Mouse (Mus musculus) liver, embryonic 11.5 days (tissue): ENCODE data around the gene Pnpla1. TPM values are rescaled to one million over a fixed set of nuclear protein-coding genes. Genes with fewer than 3 reads are reported as not detected.
"Not testable (repeated sequence)": the region's sequence is repeated elsewhere in the genome, so short reads cannot be mapped to it uniquely, and the experiment has no call there.

Source experiments
- ATAC-seq: fragments of 200-750 bp; cut with Nextera tagmentation; replicated peaks from 2 replicates; pipeline ENCODE4 v1.8.0; 2017; ENCODE audit warnings: moderate number of reproducible peaks, mild to moderate bottlenecking, moderate TSS enrichment, moderate library complexity; ENCODE audit not compliant: low FRiP score
- DNase-seq: peaks from one replicate; pipeline ENCODE4 v3.0.0-alpha.2; 2017; ENCODE audit warnings: low spot score
- H3K27ac ChIP-seq: fragments of 300-500 bp; sonication (generic); 2 replicates; pipeline ENCODE4 v1.5.1; 2014; ENCODE audit warnings: mild to moderate bottlenecking, low read depth, low read length, control low read depth
- H3K27me3 ChIP-seq: fragments of 300-500 bp; sonication (generic); replicated peaks from 2 replicates; pipeline ENCODE4 v1.6.1; 2014; ENCODE audit warnings: low read length, mixed read lengths; ENCODE audit not compliant: control insufficient read depth, insufficient read depth
- H3K36me3 ChIP-seq: fragments of 300-500 bp; sonication (generic); 2 replicates; pipeline ENCODE4 v1.6.1; 2014; ENCODE audit warnings: mild to moderate bottlenecking, low read length, moderate library complexity, mixed read lengths; ENCODE audit not compliant: control insufficient read depth, insufficient read depth
- H3K4me1 ChIP-seq: fragments of 300-500 bp; sonication (generic); replicated peaks from 2 replicates; pipeline ENCODE4 v1.6.1; 2014; ENCODE audit warnings: low read length, mixed read lengths; ENCODE audit not compliant: control insufficient read depth, insufficient read depth
- H3K4me2 ChIP-seq: fragments of 300-500 bp; sonication (generic); 2 replicates; pipeline ENCODE4 v1.6.1; 2014; ENCODE audit warnings: mild to moderate bottlenecking, control low read depth, moderate library complexity
- H3K4me3 ChIP-seq: fragments of 300-500 bp; sonication (generic); 2 replicates; pipeline ENCODE4 v1.5.1; 2014; ENCODE audit warnings: low read depth, low read length, control low read depth
- H3K9ac ChIP-seq: fragments of 300-500 bp; sonication (generic); 2 replicates; pipeline ENCODE4 v1.6.1; 2014; ENCODE audit warnings: low read depth, low read length, control low read depth
- H3K9me3 ChIP-seq: fragments of 300-500 bp; sonication (generic); 2 replicates; pipeline ENCODE4 v1.6.1; 2016; ENCODE audit warnings: low read length, inconsistent platforms, mixed read lengths; ENCODE audit not compliant: control insufficient read depth
- WGBS: fragments of 180-500 bp; shearing (Covaris S2); extraction: QIAGEN DNeasy Blood & Tissue Kit; methylation state at CpG from one replicate; pipeline ENCODE4 v1.1.7; 2014; 5-methylcytosine and 5-hydroxymethylcytosine counted together
- polyA plus RNA-seq: library from polyadenylated mRNA; unstranded; fragments of >200 nt; fragmentation: Nextera tagmentation; extraction: Ambion mirVana; gene quantifications from 2 replicates; pipeline ENCODE4 v1.2.1, GENCODE M21; 2014

Pnpla1 gene
- polyA plus RNA-seq, 1 experiment from 2014 or later = not detected

DNA sequence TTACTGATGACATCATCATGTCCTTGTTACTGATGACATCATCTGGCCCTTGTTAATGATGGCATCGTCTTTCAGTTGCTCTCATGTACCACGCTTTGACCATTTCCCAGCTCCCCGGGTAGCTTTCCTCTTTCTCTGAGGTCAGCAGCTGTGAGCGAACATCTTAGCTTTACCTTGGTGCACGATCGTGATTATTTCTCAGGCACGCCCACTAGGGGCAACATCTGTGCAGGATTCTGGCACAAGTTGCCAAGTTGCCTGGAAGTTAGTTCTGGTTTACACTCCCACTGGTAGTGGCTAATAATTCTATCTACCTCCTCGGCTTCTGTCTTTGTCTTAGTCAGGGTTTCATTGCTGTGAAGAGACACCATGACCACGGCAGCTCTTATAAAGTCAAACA lies 26.2 kb upstream of the Pnpla1 start:
- peak overlapping the region; percentile 92 for H3K27ac ChIP-seq
- DNase-seq = no peak
- WGBS = 82% methylated on average over 9 of the region's 9 CpGs
- no peaks in the 10 kb centered on the region for H3K9me3 ChIP-seq
- H3K9ac ChIP-seq = no peak overlapping the region; the same call in 1 of the 2 replicates
- peaks cover 60% of the 10 kb centered on the region for H3K4me1 ChIP-seq
- H3K36me3 ChIP-seq = peaks cover 43% of the 10 kb centered on the region
- ATAC-seq = no peak
- no peak overlapping the region for H3K4me3 ChIP-seq
- H3K27me3 ChIP-seq = no peaks in the 10 kb centered on the region
- peak overlapping the region; percentile 41 for H3K4me2 ChIP-seq

DNA sequence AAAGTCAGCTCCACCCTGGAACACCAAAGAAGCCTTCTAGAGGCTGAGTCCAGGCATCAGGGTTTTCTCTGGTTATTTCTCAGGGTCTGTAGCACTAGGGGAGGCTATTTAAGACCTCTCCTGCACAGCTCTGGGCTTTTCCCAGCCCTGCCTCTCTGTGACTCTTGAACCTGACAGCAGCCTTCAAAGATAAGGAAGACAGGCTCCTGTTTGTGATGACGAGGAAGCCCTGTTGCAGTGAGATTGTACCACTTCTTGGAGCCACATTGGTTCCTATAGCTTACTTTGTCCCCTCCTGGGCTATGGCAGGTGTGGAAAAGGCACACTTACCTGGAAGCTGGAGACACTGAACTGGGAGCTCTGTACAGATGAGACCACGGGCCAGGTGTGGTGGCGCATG lies 25.3 kb upstream of the Pnpla1 start:
- Histone ChIP-seq H3K4me2 (peak overlapping the region; percentile 41), H3K4me3 (no peak overlapping the region), H3K27ac (peak overlapping the region; percentile 92), H3K9ac (peak overlapping the region; percentile 55), H3K36me3 (peaks cover 51% of the 10 kb centered on the region), H3K27me3 (no peaks in the 10 kb centered on the region), H3K9me3 (no peaks in the 10 kb centered on the region), H3K4me1 (peaks cover 57% of the 10 kb centered on the region)
- DNase-seq (peak; percentile 51), ATAC-seq (peak; percentile 78)
- 60% methylated on average over 3 of the region's 3 CpGs for WGBS

DNA sequence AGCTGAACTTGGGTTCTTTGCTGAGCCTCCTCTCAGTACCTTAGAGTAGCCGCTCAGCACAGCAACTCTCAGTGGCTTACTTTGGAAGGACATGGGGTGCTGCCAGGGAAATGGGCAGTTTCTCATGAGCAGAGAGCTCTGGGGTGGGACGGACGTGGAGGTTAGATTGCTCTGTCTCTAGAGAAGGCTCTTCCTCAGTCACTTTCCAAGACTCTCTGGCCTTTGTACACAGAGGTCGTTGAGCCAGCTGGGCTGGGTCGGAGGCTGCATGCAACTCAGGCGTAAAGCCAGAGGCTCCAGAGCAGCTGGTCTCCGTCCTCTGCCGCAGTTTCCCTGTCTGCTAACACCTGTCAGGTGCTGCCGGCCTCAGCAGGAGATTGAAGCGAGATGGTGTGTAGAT lies 23.5 kb upstream of the Pnpla1 start:
- H3K4me2 ChIP-seq = no peak overlapping the region
- ATAC-seq = no peak
- H3K27ac ChIP-seq = no peak overlapping the region
- DNase-seq = no peak
- H3K4me3 ChIP-seq = no peak overlapping the region
- WGBS = 81% methylated on average over 10 of the region's 10 CpGs
- peaks cover 44% of the 10 kb centered on the region for H3K4me1 ChIP-seq
- H3K9ac ChIP-seq = no peak overlapping the region
- no peaks in the 10 kb centered on the region; the same call in 1 of the 2 replicates for H3K9me3 ChIP-seq
- peaks cover 55% of the 10 kb centered on the region for H3K36me3 ChIP-seq
- no peaks in the 10 kb centered on the region for H3K27me3 ChIP-seq

DNA sequence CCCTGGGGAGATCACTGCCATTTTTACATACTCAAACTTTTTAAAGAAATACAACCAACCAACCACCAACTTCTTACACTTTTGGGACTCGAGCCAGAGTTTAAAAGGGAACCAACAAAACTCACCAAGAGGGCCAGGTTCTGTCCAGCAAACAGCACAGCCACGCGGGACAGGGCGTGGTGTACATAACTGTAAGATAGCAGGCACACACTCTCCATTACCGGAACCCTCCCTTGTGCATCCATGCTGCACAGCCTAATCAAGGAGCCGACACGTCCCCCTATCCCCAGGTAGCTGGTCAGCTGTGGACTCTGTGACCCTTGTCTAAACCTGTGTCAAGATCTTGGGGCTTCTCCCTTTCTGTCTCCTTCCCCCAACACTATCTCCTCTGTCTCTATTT lies 20.4 kb upstream of the Pnpla1 start:
- H3K4me1 ChIP-seq = peaks cover 14% of the 10 kb centered on the region
- no peak overlapping the region for H3K27ac ChIP-seq

DNA sequence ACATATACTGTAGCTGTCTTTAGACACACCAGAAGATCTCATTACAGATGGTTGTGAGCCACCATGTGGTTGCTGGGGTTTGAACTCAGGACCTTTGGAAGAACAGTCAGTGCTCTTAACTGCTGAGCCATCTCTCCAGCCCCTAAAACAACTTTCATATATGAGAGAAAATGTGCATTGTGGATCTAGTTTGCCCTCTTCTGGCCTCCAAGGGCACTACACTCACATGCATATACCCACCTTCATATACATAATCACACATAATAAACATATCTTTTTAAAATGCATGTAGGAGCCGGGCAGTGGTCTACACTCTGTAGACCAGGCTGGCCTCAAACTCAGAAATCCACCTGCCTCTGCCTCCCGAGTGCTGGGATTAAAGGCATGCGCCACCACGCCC lies 16.3 kb upstream of the Pnpla1 start:
- not testable (repeated sequence) for ATAC-seq, H3K27me3 ChIP-seq, H3K27ac ChIP-seq, DNase-seq, H3K9me3 ChIP-seq, H3K4me3 ChIP-seq, H3K9ac ChIP-seq, H3K4me2 ChIP-seq
- Histone ChIP-seq H3K4me1 (peaks cover 12% of the 10 kb centered on the region), H3K36me3 (peaks cover 23% of the 10 kb centered on the region)
- 94% methylated on average over 4 of the region's 4 CpGs for WGBS

More for the DNA sequence above, 20.4 kb upstream of the Pnpla1 start:
- Histone ChIP-seq H3K4me3 (no peak overlapping the region), H3K9ac (no peak overlapping the region), H3K4me2 (no peak overlapping the region), H3K27me3 (no peaks in the 10 kb centered on the region), H3K9me3 (no peaks in the 10 kb centered on the region; the same call in 1 of the 2 replicates), H3K36me3 (peaks cover 46% of the 10 kb centered on the region)
- WGBS = 75% methylated on average over 7 of the region's 7 CpGs
- ATAC-seq = no peak
- no peak for DNase-seq

DNA sequence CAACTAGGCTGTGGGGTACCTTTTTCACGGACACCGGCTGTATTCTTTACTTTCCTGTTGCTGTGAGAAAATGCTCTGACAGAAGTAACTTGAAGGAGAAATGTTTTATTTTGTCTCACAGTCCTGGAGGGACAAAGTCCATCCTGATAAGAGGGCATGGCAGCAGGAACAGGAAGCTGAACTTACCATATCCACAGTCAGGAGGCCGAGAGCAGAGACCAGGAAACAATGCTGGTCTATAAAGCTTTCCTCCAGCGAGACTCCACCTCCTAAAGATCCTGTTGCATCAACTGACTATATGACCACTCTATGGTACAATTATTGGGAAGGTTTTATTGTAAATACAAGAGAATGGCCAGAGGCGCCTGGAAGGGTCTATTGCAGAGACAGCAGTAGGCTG lies 14.5 kb upstream of the Pnpla1 start:
- Histone ChIP-seq H3K4me1 (peaks cover 14% of the 10 kb centered on the region), H3K9me3 (no peaks in the 10 kb centered on the region; the same call in 1 of the 2 replicates), H3K27me3 (no peaks in the 10 kb centered on the region), H3K27ac (no peak overlapping the region), H3K36me3 (peaks cover 9% of the 10 kb centered on the region), H3K4me2 (no peak overlapping the region), H3K9ac (no peak overlapping the region), H3K4me3 (no peak overlapping the region)
- DNase-seq (no peak), ATAC-seq (no peak)
- 75% methylated on average over 5 of the region's 5 CpGs for WGBS

DNA sequence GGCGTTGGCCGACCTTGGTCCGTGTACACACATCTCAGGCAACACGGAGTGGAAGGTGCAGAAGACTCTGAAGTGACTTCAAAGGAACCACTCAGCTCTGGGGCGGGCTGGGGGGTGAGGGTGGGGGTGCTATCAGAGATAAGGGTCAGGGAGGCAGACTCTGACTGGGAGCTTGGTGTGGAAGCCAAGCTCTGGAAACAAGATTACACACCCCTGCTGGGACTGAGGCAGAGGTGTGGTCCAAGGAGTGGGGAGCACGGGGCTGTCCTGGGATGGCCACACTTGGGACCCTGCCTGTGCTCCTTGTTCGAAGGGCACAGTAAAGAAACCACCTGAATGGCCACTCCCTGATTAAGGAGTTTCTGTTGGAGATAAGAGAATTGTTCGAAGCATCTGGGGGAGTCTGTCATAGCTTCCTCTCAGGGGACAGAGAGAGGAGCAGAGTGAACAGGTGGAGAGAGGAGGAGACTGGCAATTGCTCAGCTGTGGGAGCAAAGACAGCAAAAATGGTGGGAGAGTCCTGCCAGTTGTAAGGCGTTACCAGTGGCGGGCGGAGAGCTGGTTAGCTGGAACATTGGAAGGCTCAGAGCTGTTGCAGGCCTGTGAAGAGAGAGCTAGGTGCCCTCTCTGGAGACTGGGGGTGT lies 11.1 kb upstream of the Pnpla1 start:
- no peaks in the 10 kb centered on the region for H3K36me3 ChIP-seq
- ATAC-seq (peak; percentile 84), DNase-seq (no peak)
- no peak overlapping the region; the same call in 1 of the 2 replicates for H3K9ac ChIP-seq
- peak overlapping the region; percentile 11 for H3K4me2 ChIP-seq
- H3K27ac ChIP-seq = no peak overlapping the region
- H3K27me3 ChIP-seq = no peaks in the 10 kb centered on the region
- H3K4me3 ChIP-seq = no peak overlapping the region
- H3K9me3 ChIP-seq = no peaks in the 10 kb centered on the region
- WGBS = 27% methylated on average over 11 of the region's 11 CpGs
- peaks cover 14% of the 10 kb centered on the region for H3K4me1 ChIP-seq

DNA sequence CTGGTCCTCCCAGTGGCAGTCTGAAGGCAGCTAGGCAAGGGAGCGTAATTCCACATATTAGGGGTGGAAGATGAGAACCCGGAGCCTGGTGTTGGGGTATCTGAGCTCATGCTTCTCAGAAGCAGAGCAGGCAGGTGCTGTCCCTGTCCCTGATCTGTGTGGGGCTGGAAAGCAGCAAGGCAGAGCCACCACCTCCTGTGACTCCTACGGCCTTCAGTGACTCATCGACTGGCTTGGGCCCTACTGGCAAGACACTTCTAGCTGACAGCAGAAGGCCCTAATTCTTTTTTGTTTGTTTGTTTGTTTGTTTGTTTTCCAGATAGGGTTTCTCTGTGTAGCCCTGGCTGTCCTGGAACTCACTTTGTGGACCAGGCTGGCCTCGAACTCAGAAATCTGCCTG lies 7.7 kb upstream of the Pnpla1 start:
- Histone ChIP-seq H3K9ac (no peak overlapping the region), H3K36me3 (no peaks in the 10 kb centered on the region), H3K4me1 (peaks cover 14% of the 10 kb centered on the region)

DNA sequence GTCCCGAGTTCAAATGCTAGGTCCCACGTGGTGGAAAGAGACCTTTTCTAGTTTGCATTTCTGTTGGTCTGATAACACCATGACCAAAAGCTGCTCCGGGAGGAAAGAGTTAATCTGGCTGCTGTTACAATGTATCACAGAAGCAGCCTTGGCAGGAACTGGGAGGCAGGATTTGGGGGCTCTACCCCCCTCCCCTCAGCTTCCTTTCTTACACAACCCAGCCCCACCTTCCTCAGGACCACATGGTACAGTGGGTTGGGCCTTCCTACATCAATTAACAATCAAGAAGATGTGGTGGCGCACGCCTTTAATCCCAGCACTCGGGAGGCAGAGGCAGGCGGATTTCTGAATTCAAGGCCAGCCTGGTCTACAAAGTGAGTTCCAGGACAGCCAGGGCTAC lies 3.8 kb upstream of the Pnpla1 start:
- Histone ChIP-seq H3K9ac (no peak overlapping the region), H3K4me2 (no peak overlapping the region), H3K27me3 (no peaks in the 10 kb centered on the region), H3K4me1 (no peaks in the 10 kb centered on the region), H3K4me3 (no peak overlapping the region), H3K36me3 (no peaks in the 10 kb centered on the region), H3K9me3 (peaks cover 5% of the 10 kb centered on the region; the same call in 1 of the 2 replicates), H3K27ac (no peak overlapping the region)
- WGBS = 75% methylated on average over 7 of the region's 7 CpGs
- ATAC-seq (no peak), DNase-seq (no peak)

More for the DNA sequence above, 7.7 kb upstream of the Pnpla1 start:
- H3K4me3 ChIP-seq = no peak overlapping the region
- H3K4me2 ChIP-seq = no peak overlapping the region
- 92% methylated on average over 5 of the region's 5 CpGs for WGBS
- H3K27ac ChIP-seq = no peak overlapping the region
- no peaks in the 10 kb centered on the region for H3K27me3 ChIP-seq
- H3K9me3 ChIP-seq = no peaks in the 10 kb centered on the region
- ATAC-seq (no peak), DNase-seq (no peak)
